Mouse (Mus musculus) cerebellum, postnatal 14 days (tissue): ENCODE measurements around the gene Park7.
A peak's percentile ranks its signal among the peaks of the same experiment; 100 is the strongest.
"Not testable (repeated sequence)": the region's sequence is repeated elsewhere in the genome, so short reads cannot be mapped to it uniquely, and the experiment has no call there.

Experiments used
- DNase-seq, 2 experiments: peaks; one replicate each; pipeline ENCODE4 v3.0.0; 2021; ENCODE audit warnings: mixed read lengths in 2 of 2

The Park7 gene

DNA sequence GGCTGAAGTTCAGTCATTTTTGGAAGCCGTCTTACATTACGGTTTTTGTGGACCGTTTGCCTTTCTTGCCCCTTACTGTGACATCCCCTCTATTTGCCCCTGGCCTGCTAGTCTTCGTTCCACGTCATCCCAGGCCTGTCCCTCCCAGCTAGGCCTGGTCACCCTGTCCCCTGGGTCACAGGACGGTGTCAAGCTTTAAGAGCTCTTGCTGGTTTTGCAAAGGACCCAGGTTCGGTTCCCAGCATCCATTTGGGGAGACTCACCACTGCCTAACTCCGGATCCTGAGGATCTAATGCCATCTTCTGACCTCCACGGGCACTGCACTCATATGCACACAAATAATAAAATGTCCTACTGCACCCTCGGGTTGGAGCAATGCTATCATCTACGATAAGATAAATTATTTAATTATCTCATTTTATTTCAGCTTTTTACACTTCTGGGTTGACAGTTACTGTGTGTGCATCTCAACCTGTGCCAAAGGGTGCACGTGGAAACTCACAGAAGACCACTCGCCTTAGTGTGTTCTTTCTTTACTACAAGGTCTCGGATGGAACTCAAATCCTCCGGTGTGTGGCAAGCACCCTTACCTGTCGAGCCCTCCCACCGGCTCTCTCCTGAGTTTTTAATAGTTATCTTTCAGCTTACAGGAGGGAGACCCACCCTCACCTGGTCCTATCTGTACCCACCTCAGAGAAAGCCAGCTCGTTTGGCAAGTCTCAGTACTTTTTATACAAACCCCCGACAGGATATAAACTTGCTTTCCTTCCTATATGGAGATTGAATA lies 3.9 kb downstream of the Park7 start:
- DNase-seq, result peak in 1 of 2 experiments; percentile 44

DNA sequence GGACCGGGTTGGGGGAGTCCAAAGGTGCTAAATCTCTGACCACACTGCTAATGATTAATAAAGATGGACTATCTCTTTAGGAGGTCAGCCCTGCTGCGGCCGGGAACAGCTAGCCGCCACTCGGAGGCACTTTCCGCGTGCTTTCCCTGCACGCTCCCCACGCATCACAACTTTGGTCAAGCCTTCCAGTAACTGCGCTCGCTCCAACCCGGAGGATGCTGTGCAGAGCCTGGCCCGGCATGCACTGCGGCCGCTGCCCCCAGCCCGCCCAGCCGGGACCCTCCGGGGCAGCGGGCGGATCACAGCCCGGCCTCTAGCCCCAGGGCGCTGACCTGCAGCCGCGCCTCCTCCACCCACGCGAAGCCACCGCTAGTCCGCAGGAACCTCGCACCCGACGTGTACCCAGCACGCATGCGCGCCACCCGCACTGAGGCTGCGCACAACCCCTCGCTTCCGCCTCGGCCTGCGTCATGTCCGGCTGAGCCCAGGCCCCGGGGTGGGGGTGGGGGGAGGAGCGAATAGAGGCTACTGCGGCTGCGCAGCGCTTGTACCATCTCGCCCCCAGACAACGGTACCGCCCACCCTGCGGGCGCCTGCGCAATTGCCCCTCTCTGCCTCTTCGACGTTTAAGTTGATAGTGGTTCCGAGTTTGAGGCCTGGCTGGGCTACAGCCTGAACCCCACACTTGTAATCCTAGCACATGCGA lies 4.6 kb downstream of the Park7 start:
- peak; percentile 99 to 100 for DNase-seq

DNA sequence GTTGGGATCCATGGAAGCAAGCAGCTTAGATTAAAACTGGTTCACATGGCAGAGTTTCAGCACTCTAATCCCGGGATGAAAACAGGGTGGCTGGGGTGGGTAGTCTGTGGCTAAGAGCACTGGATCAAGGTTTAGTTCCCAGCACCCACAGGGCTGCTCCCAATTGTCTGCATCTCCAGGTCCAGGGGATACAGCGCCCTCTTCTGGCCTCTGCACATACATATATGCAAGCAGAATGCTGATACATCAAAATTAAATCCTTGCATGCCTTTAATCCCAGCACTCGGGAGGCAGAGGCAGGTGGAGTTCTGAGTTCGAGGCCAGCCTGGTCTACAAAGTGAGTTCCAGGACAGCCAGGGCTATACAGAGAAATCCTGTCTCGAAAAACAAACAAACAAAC lies 5.7 kb downstream of the Park7 start:
- peak in 1 of 2 experiments; percentile 57 for DNase-seq

DNA sequence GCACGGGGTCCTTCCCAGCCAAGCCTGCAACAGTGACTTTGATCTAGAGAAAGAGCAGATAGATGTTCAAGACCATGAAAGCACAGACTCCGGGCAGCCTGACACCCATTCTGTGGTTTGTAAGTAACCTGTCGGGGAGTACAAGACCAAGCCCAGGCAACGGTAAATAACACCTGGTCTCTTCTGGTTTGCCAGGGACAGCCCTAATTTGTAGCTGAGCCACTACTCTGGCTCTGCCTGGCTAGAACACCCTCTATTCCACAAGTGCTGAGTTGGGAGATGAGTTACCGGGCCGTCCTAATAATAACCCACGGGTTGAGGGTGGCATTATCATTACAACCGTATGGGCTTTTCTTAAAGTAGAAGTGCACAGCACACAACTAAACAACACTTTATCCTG lies 7.1 kb downstream of the Park7 start:
- no peak for DNase-seq

DNA sequence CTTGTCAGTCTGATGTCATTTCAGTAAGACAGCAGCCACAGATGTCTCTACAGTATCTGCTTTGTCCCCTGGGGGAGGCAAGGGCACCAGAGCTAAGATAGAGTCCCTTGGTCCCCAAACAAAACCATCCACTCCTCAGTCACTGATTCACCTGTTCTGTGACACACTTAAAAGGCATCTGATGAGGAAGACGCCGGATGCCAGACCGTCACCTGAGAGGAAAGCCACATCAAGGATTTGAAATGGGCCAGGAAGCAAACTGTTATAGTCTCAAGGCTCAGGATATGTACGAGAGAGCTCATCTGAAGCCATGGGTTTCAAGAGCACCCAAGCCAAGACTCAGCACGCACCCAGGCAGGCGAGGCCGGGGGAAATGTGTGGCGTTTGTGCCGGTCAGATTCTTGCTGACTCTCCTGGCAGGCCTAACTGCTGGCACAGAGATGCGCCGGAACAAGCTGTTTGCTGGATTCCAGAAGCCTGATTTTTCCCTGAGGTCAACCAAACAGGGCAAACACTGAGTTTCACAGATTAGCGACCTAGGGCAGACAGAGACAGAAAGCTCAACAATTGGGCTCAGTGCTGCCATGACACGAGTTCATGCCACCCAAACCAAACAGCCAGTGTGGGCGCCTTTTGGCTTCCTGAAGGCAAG lies 11.0 kb downstream of the Park7 start:
- DNase-seq, result no peak

DNA sequence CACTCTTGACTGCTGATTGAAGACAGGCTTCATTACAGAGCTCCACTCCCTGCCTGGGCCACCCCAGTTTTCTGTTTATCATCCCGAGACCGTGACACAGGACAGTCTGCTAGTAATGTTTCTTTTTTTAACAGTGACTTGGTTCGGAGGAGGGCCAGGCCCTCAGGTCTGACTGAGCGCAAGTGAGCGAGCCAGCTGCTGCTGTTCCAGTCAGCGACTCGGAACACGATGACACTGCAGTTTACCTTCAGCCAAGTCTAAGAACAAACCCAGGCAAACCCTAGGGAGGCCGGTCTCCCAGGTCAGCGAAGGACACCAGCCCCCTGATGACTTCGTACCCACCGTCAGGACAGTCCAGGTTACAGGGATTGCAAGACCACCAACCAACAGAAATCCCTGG lies 12.2 kb downstream of the Park7 start:
- no peak for DNase-seq

DNA sequence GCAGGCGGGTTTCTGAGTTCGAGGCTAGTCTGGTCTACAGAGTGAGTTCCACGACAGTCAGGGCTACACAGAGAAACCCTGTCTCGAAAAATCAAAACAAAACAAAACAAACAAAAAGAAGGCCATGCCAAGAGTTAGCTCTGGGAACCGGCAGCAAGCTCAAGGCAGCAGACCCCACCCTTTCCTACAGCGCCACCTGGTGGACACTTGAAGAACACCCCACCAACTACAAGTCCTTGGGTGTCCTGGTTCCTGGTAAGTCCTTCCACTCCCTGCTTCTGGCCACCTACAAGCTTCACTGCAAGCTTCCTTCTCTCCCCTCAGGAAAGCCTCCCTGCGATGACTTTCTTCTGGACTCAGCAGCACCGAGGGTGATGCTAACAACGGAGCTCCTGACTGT lies 12.6 kb downstream of the Park7 start:
- DNase-seq, result peak; percentile 77 to 90

DNA sequence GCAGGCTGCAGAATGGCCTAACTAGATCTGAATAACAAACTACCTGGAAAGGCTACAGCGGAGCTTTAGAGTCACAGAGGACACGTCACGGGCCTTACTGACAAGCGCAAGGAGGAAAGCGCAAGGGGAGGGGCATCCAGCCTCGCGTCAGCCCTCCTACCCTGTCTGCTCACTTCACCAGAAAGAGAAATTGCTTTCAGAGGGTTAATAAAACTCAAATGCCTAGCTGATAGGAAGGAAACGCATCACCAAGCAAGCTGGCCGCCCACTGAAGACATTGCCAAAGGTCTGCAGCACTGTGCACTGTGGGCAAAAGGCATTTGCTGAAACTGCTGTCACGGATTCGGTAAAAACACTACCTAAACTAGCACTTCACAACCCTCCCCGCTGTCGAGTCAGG lies 13.8 kb downstream of the Park7 start:
- no peak for DNase-seq

DNA sequence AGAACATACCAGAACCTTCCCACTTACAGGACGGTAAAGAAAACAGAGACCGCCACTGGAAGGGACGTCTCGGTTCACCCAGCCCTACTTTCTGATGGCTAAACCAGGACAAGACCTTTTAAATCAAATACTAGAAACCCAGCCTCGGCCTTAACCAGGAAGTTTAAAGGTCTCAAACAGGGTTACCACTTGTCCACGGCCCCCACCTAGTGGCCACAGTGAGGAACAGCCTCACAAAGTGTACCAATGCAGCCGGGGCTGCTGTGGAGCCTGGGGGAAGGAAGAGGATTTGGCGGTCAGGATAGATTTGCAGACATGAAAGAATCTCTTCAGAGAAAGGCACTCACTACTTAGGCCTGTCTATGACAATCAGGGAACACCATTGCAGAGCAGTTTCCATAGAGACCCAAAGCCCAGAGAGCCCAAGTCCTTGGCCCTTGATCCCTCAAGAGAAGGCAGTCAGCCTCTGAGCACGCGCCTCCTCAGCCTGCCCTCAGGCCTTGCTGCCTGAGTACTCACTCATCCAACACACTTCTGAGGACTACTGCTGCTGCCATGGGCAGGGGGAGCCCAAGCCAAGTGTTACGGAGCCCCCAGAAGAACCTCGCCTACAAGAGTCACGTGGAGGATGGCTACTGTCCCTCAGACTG lies 15.4 kb downstream of the Park7 start:
- peak; percentile 74 to 75 for DNase-seq

DNA sequence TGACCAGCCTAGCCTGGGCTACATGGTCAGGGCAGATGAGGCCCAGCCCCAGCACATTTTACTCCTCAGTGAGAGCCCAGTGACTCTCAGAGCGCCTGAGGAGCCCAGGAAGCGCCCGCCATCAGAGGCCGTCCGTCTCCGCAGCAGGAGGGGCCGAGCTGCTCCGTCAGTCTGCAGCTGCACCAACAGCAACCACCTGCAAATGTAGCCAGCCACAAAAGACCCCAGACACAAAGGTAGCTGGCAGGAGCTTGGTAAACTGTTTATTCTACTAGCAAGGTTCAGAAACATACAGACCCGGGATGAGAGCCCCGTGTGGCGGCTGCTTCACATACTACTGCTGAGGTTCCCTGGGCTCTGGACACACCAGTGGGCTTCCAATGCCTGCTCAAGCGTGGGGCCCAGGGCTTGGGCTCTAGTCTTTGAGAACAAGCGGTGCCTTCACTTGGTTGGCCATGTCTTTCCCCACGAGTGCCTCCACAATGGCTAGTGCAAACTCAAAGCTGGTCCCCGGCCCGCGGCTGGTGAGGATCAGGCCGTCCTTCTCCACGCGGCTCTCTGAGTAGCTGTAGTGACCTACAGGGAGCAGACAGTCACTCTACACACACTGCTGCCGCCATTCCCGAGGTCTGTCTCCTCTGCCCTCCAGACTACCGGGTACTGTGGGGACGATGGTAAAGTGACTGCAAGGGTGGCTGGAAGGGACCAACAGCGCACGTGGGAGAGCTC lies 17.2 kb downstream of the Park7 start:
- no peak for DNase-seq

DNA sequence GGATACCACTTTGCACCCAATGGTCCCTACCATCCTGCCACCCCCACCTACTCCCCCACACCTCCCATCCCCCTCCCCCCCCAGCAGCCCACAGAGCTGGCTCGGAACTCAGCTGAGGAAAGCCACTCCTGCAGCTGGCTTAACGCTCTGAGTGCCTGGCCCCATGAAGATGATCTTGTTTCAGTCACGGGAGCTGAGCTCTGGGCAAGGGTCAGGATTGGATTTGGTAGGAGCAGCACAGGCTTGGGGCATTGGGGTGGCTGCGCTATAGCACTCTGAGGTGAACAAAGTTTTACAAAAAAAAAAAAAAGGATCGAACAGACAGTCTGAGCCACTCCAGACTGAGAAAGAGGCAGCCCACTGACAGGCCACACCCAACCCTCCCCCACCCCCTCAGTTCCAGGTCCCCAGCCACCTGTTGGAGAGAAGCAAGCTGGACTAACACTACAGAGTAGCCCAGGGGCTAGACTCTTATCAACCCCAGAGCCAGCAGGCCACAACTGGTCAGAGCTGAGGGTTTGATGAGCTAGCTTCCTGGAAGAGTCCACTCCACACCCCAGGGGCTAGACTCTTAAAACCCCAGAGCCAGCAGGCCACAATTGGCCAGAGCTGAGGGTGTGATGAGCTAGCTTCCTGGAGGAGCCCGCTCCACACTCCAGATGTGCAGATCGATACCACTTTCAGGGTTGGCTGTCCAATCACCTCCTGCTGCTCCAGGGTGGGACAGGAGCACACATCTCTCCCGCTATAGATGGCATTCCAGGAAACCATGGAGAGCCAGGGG lies 19.3 kb downstream of the Park7 start:
- no peak for DNase-seq

DNA sequence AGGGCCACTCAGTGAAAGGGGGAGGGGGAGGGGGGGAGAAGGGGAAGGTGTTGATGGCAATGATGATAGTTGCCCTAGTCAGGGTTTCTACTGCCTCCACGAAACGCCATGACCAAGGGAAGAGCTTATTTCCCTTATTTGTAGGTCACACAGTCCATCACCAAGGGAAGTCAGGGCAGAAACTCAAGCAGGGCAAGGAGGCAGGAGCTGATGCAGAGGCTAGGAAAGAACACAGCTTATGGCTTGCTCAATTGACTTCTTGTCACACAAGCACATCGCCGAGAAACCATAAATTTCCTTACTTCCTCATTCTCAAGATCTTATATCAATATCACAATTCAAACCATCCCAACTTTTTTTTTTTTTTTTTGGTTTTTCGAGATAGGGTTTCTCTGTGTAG lies 22.9 kb downstream of the Park7 start:
- DNase-seq, result no peak

DNA sequence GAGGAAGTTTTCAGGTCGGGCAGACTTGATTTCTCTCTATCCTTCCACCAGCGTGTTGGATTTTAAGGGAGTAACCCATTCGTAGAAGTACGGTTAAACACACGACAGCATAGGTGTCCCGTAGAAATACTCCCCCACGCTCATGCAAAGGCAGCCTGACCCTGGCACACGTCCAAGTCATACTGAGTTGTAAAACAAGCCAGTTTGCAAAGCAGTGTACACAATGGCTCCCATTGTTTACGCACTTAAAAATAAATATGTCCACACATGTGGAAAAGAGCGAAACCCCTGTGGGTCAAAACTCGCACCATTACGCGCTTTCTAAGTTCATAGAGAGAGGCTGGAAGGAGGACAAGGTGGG lies 24.3 kb downstream of the Park7 start:
- peak in 1 of 2 experiments; percentile 47 for DNase-seq

DNA sequence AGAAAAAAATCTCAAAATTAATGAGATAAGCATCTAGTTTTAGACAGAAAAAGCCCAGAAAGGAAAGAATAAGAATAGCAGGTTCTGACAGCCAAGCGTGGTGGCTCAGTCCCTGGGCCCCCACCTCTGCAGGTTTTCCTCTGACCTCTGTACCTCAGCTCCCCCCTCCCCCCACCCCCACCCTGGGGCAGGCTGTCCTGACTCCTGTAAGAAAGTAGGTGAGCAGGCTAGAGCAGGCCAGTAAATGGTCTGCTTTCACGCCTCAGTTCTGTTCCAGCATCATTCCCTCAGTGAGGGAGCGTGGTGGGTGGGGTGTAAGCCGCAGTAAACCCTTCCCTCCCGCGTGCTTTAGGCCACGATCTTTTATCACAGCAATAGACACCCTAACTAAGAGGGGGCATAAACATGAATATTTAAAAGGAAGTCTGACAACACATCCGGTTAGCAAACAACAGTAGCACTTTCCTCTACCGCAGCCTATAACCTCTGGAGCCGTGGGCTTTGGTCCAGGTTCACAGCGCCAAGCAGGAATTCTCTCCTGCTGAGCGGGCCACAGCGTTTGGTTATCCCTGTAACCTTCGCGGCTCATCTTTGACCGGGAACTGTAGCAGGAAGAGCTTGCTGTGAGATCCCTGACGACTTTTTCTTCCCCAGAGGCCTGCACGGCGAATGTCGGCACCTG lies 24.8 kb downstream of the Park7 start:
- DNase-seq, result no peak

DNA sequence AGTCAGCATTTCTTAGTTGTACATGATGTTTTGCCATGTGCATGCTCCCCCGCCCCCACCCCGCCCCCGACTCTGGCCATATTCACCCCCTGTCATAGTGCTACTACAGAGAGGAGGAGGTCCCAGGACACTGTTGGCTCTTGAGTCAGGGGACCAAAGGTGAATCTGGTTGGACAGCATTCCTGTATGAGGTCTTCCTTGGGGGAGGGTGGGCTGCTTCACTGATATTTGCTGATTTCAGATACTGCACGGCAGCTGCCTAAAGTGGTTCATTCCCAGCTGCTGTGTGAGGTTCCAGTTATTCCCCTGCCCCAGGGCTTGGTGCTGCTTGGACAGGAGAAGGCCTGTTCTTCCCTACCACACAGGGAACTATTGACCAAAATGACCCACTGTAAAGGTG lies 25.7 kb downstream of the Park7 start:
- DNase-seq, result no peak

DNA sequence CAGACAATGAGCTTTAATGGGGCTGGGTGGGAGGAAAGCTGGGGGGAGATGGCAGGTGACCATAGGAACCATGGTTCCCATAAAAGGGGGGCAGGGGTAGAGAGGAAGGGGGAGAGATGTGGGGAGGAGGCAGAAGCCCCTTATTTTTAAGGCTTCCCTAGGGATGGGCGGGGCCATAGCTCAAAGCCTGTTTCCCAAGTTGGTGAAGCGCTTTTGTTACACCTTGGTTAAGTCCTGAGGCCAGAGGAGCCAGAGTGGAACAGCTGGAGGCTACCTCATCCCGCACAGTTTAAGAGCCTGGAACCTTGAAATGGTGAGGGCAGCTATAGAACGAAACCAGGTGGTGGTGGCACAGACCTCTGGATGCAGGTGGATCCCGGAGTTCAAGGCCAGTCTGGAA lies 26.3 kb downstream of the Park7 start:
- DNase-seq, result no peak

DNA sequence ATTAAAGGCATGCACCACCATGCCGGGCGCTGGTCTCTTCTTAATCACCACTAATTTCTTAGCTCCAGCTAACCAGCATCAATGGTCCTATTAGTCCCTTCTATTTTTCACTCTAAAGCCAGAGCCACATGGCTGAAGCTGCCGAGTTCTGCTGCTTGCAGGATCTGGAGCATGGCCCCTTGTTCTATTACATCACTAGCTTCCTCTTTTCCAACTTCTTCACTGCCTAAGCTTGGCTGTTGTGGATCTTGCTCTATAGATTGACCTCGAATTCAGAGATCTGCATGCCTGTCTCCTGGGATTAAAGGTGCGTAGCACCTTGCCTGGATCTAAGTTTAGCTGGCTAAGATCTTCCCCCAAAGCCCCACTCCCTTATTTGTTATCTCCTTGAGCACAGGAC lies 31.6 kb downstream of the Park7 start:
- no peak for DNase-seq

DNA sequence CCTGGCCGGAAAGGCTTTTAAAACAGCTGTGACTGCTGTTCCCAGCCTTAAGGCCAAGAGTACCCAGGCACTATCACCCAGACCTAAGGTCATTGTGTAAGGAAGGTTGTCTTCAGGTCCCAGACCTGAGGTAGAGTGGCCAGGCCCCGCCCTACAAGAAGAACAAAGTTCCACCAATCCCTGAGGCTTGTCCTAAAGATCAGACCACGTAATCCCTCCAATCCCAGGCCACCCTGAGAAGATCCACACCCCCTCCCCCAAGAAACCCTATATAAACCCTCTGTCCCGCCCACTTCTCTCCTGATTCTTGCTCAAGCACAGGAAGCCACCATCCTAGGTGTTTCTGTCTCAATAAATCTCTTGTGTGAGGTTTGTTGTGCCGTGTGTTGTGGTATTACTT lies 33.9 kb downstream of the Park7 start:
- no peak for DNase-seq

DNA sequence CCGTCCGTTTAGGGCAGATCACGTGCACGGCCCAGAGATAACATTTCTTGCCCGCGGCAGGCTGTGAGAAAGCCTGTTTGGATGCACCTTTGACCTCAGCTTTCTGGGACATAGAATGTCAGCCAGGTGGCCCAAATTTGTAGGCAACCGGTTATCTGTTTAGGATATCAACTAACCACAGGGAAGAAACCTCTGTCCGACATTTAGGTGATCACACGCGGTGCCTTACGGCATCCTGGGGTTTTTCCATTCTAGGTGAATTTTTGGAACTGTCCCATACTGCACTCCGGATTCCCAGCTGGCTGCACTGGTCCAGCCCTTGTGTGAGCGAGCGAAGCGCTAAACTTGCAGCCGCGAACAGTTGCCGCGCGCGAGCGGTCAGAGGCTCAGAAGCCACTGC lies 34.6 kb downstream of the Park7 start:
- no peak for DNase-seq

DNA sequence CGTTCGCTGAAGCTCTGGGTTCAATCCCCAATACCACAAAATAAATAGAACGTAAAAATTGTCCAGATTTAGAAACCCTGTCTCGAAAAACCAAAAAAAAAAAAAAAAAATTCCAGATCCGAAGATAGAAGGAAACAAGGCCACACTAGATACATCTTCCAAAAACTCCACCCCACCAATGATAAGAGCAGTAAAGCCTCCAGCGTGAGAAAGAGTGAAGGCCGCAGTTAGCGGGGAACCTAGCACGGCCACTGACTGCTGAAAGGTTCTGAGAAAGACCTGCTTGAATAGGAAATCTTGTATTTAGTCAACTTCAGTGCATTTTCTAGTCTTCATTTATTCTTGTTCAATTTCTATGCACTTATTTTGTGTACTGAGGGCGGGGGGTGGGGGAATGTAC lies 38.8 kb downstream of the Park7 start:
- no peak for DNase-seq

DNA sequence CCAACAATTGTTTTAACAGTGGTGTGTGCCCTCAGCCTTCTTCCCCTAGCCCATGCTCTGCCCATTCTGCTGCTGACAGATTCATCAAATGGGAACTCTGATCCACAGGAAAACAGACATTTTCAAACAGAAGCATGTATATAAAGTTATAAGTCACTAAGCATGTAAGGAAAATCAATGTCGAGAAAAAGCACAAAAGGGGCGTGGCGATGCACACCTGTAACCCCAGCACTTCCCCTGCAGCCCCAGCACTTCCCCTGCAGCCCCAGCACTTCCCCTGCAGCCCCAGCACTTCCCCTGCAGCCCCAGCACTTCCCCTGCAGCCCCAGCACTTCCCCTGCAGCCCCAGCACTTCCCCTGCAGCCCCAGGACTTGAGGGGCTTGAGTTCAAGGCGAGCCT lies 39.8 kb downstream of the Park7 start:
- not testable (repeated sequence) for DNase-seq
